Mouse (Mus musculus) bone marrow macrophage, adult 2 months (primary cell): ENCODE measurements around the gene Atad5. TPM values are rescaled to one million over a fixed set of nuclear protein-coding genes. Genes with fewer than 3 reads are reported as not detected.
A peak's percentile ranks its signal among the peaks of the same experiment; 100 is the strongest.

Experiments used
- H3K27ac ChIP-seq: 2 replicates; pipeline ENCODE4 v1.5.1; 2012; ENCODE audit warnings: low read depth, low read length; ENCODE audit not compliant: insufficient read depth
- H3K4me1 ChIP-seq: 2 replicates; pipeline ENCODE4 v1.6.1; 2012; ENCODE audit warnings: low read length; ENCODE audit not compliant: control insufficient read depth, insufficient read depth
- H3K4me3 ChIP-seq: 2 replicates; pipeline ENCODE4 v1.5.1; 2012; ENCODE audit warnings: mild to moderate bottlenecking, low read length, moderate library complexity; ENCODE audit not compliant: insufficient read depth
- CTCF ChIP-seq: IDR thresholded peaks from 2 replicates; pipeline ENCODE4 v1.5.1; 2012; ENCODE audit warnings: low read depth, mild to moderate bottlenecking, low read length, moderate library complexity
- POLR2A ChIP-seq: IDR thresholded peaks from 2 replicates; pipeline ENCODE4 v1.6.1; 2012; ENCODE audit warnings: mild to moderate bottlenecking, low read depth, low read length, borderline replicate concordance
- polyA plus RNA-seq: library from polyadenylated mRNA; stranded (reverse); fragments of >200 nt; gene quantifications from 2 replicates; pipeline ENCODE4 v1.2.4, GENCODE M21; 2012; ENCODE audit not compliant: missing spikeins, insufficient read depth, insufficient read length

The Atad5 gene
- polyA plus RNA-seq, 1 experiment: 6.6 TPM

DNA sequence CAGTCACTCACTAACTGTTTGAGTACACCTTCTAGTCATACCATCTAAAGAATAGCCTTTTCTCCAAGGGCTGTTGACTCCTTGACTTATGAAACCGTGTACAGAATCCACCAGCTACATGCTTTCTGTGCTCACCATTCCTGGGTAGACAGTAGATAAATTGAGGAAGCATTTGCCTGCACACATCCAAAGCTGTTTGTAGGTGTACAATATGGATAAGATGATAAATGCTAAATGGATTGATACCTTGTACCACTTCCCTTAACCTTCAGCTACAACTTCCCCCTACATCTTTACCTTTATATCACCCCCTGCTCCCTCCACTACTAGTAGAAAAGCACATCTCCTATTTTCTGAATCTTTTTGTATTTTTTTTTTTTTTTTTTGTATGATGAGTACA is 15.2 kb downstream of the Atad5 start:
- no peak for TF ChIP-seq CTCF
- TF ChIP-seq POLR2A: no peak
- Histone ChIP-seq H3K27ac (no peak overlapping the region), H3K4me3 (no peak overlapping the region), H3K4me1 (no peaks in the 10 kb centered on the region)

DNA sequence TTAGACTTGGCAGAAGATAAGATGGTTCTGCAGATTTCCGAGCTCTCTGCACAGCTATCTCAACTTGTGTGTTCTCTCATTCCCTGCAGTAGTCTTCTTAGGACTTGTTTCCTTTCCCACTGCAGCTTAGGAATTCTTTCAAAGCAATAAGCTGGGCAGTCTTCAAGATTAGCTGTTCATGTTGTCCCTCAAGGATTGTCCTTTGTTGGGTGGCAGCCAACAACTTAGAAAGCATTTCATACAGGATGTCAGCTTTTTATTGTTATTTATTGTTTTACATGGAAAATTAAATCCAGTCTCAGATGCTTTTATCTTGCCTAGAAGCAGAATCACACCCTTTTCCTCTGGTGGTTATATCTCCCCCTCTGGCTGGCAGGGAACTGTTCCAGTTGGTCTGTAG is 27.2 kb downstream of the Atad5 start:
- H3K4me3 ChIP-seq: no peak overlapping the region
- H3K4me1 ChIP-seq: no peaks in the 10 kb centered on the region
- H3K27ac ChIP-seq: no peak overlapping the region
- TF ChIP-seq POLR2A (no peak), CTCF (no peak)

DNA sequence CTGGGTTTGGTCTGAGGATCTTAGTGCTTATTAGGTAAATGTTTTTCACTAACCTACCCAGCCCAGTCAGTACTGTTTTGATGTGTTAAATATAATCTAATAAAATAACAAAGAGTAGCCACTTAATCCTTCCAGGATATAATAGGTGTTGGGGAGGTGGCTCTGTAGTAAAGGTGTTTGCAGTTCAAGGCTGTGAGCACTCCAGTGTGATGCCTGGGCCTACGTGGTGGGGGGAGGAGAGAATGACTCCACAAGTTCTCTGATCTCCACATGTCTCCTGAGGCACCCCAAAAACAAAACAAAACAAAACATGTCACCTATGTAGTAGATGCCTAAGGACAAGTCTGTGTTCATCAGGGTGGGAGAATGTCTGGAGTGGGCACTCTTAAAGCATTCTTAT is 42.9 kb downstream of the Atad5 start:
- no peak overlapping the region for H3K27ac ChIP-seq
- H3K4me3 ChIP-seq: no peak overlapping the region
- TF ChIP-seq CTCF: no peak
- peaks cover 2% of the 10 kb centered on the region for H3K4me1 ChIP-seq

DNA sequence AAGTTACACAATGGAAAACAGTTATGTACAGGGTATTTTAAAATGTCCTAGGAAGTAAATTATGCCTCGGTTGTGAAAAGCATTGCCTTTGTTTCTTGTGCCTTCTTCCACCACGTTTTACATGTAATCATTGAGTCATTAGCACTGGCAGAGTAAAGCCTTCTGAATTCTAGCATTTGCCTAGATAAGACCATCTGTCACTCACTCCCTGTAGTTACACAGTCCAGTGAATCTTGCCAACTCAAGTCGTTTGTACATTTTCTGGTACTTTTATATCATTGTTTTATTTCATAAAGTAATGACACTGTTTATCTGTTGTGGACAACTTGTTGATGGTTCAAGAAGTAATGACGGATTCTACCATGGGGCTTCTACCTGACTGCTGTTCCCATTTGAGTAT is 45.5 kb downstream of the Atad5 start:
- peaks cover 4% of the 10 kb centered on the region for H3K4me1 ChIP-seq
- no peak for TF ChIP-seq POLR2A
- TF ChIP-seq CTCF: no peak
- no peak overlapping the region for H3K27ac ChIP-seq
- H3K4me3 ChIP-seq: no peak overlapping the region

DNA sequence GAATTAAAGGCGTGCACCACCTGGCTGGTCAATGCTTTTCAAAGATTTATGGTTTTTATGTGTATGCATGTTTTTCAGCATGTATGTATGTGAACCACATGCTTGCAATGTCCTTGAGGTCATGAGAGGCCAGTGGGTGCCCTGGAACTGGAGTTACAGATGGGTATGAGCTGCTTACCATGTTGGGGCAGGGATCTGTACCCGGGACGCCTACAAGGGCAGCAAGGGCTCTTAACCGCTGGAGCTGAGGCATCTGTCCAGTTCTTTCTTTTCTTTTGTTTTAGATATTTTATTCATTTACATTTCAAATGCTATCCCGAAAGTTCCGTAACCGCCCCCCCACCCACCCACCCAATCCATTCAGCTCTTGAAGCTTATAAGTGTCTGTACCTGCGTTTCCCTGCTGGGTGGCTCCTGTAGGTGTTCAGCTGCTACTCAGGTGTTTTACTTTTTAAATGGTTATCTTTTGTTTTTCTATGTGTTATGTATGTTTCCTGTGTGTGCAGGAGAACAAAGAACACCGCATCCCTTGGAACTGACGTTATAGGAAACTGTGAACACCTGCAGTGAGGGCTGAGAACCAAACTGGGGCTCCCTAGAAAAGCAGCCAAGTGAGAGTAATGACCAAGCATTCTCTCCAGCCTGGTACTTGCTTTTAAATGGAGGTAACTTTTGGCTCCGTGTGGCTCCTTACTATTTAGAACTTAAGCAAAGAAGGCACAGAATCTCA is 46.9 kb downstream of the Atad5 start:
- Histone ChIP-seq H3K4me1 (peaks cover 10% of the 10 kb centered on the region), H3K27ac (no peak overlapping the region), H3K4me3 (no peak overlapping the region)
- TF ChIP-seq CTCF: no peak
- no peak for TF ChIP-seq POLR2A

DNA sequence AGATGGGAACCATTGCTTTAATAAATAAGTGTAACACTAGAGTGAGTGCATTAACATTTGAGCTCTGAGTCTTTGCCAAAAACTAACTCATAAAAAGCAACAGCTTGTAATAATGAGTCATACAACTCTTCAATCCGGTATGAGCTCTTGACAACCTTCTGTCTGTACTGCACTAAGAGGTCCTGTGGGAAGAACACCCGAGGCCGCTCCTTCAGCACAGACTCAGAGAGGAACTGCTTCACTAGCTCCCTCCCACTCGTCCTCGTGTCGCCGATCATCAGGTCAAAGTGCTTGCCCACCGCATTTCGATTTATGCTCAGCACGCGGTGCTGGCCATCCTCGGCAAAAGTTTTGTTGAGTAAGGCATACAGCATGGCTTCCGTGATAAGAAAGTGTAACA is 47.6 kb downstream of the Atad5 start:
- Histone ChIP-seq H3K4me1 (peaks cover 11% of the 10 kb centered on the region), H3K4me3 (no peak overlapping the region), H3K27ac (no peak overlapping the region)
- TF ChIP-seq POLR2A (no peak), CTCF (no peak)

DNA sequence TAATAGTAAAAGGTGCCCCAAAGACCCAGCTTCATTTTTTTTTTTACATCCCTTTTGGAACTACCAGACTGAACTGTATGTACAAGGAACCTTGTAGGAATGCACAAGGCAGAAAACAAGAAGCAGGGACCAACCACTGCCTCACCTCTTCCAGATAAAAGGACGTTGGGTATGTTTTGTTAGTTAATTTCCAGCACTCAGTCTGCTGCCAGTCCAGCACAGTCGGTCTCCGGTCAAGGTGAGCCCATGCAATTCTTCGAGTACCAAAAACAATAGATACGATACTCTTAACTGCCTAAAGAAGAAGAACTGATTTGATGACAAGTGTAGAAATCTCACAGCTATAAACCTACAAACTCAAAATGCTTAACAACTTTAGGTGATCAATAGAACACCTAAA is 48.6 kb downstream of the Atad5 start:
- no peak overlapping the region for H3K4me3 ChIP-seq
- TF ChIP-seq CTCF: no peak
- TF ChIP-seq POLR2A: no peak

DNA sequence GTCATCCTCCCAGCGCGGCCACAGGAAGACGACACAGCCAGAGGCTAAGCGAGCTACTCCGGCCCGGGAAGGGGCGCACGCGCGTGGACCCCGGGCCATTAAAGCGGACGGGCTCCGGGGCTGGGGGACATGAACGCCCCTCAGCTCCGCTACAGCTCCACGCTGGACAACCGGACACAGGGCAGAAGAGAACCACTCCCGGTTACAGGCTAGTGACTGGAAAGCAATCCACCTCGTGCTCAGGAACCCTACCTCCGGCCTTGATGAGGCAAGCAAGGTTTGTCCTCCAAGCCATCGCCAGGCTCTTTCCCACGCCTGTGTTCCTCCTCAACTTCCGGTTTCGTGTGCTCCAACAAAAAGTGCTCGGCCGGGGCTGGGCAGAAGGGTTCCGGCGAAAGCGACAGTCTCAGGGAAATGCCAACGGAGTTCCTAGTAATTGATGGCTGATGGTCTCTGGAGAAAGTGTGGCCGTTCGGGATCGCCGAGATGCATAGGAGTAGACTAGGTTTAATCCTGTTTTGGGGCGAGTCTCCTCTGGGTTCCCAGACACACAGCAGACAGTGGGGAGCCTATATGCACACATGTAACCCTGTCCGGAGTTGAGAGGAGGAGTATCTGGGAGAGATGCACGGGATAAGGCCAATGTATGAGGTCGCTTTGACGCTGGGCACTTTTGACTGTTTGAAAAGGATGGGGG is 52.8 kb downstream of the Atad5 start, which contains the start of gene Tefm:
TSS of gene Tefm (minus strand) at position 351 of the 697 bp plus-strand sequence.
- Histone ChIP-seq H3K4me3 (peak within 1 kb of the TSS; percentile 92), H3K27ac (peak within 1 kb of the TSS; percentile 74), H3K4me1 (peaks cover 25% of the 10 kb centered on the region)
- TF ChIP-seq CTCF (no peak), POLR2A (no peak)

More for the DNA sequence above, 48.6 kb downstream of the Atad5 start:
- H3K27ac ChIP-seq: no peak overlapping the region
- H3K4me1 ChIP-seq: peaks cover 11% of the 10 kb centered on the region

DNA sequence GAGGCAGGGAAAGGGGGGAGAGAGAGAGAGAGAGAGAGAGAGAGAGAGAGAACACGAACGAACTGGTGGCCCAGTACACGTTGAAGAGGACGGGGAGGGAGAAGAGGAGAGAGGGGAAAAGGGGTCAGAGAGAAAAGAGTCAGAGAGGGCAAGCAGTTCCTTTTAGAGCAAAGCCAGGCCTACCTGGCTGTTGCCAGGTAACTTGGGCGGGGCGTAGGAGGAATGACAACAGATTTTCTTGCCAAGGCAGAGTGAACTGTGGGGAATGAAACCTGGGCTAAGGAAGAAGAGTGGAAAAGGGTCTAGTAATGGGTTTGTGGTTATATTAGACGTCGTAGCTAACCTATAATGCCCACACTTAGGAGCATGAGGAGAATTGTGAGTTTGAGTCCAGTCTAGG is 53.7 kb downstream of the Atad5 start:
- H3K4me1 ChIP-seq: peaks cover 28% of the 10 kb centered on the region
- TF ChIP-seq POLR2A (no peak), CTCF (no peak)
- H3K4me3 ChIP-seq: peak overlapping the region; percentile 92
- H3K27ac ChIP-seq: no peak overlapping the region

DNA sequence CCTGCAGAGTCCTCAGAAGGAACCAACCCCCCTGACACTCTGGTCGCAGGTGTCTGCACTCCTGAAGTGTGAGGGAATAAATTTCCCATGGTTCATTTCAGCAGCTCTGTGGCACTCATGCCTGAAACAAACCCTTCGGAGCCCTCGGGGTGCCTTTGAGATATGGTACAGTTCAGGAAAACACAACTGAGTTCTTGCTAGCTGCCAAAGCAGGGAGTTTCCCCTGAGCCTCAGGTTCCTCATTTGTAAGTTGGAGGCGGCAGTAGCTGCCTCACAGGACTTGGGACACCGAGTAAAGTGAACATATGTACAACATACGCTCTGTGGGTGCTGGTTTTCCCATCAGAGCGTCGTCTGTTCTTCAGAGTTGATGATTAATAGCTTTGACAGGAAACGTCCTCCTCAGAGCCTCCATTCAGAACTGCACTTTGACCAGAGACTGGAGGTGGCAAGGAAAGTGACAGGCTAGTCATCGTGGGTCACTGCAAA is 56.6 kb downstream of the Atad5 start:
- H3K27ac ChIP-seq: peak overlapping the region; percentile 89
- TF ChIP-seq POLR2A (no peak), CTCF (no peak)
- peak overlapping the region; percentile 36 for H3K4me3 ChIP-seq
- peaks cover 23% of the 10 kb centered on the region for H3K4me1 ChIP-seq
